Mouse (Mus musculus) CD8-positive naive resting alpha-beta T cell, adult 57 days (primary cell): Measurements from ENCODE around the gene Gm12185. TPM values are rescaled to one million over a fixed set of nuclear protein-coding genes. Genes with fewer than 3 reads are reported as not detected.

ENCODE experiments used
- total RNA-seq: library from RNA; stranded (reverse); gene quantifications from one replicate; pipeline ENCODE4 v1.2.4, GENCODE M21; 2023

Gene Gm12185
- total RNA-seq = 50.9 TPM

GRCm38 (mm10) chr11:48991740-48992520 lies at the start of gene Gm12185:
Gene Gm12185, minus strand, starts transcription at chr11:48992226.

GRCm38 (mm10) chr11:48994018-48994417 lies 2.0 kb upstream of the Gm12185 start, which contains the start of gene Tgtp1:
Gene Tgtp1, minus strand, starts transcription at chr11:48994172.

GRCm38 (mm10) chr11:48979251-48979650 lies 12.8 kb downstream of the Gm12185 start, which contains the start of gene 9930111J21Rik1:
Gene 9930111J21Rik1, minus strand, starts transcription at chr11:48979398.

GRCm38 (mm10) chr11:48978240-48978939 lies 13.6 kb downstream of the Gm12185 start, which contains the start of gene Olfr56:
Gene Olfr56, plus strand, starts transcription at chr11:48978889.

GRCm38 (mm10) chr11:48946090-48946489 lies 45.9 kb downstream of the Gm12185 start, which contains the start of gene Psme2b:
Gene Psme2b, minus strand, starts transcription at chr11:48946190.

GRCm38 (mm10) chr11:48902021-48902420 lies 90.0 kb downstream of the Gm12185 start, which contains the start of gene Gm5431:
Gene Gm5431, minus strand, starts transcription at chr11:48902214.

GRCm38 (mm10) chr11:48871201-48871772 lies 120.7 kb downstream of the Gm12185 start, which contains the start of gene Irgm1:
Gene Irgm1, minus strand, starts transcription at chr11:48871683.

Other genes starting within 250 kb of the Gm12185 start
- gene Rack1, start 191.9 kb downstream of the Gm12185 start, total RNA-seq = 2,261 TPM
- 28.7 TPM for gene Trim41, start 174.9 kb downstream of the Gm12185 start, total RNA-seq
- gene Trim7, start 166.1 kb downstream of the Gm12185 start, total RNA-seq = 15.4 TPM
- gene Gm12184, start 165.6 kb downstream of the Gm12185 start, total RNA-seq = 0.55 TPM
- 49.6 TPM for gene Irgm1, start 120.5 kb downstream of the Gm12185 start, total RNA-seq
- 17.5 TPM for gene Gm5431, start 90.0 kb downstream of the Gm12185 start, total RNA-seq
- 32.2 TPM for gene Psme2b, start 46.0 kb downstream of the Gm12185 start, total RNA-seq
- 1.0 TPM for gene Olfr56, start 13.3 kb downstream of the Gm12185 start, total RNA-seq
- gene 9930111J21Rik1, start 12.8 kb downstream of the Gm12185 start, total RNA-seq = 63.7 TPM
- 115 TPM for gene Tgtp1, start 1.9 kb upstream of the Gm12185 start, total RNA-seq
- 77.4 TPM for gene 9930111J21Rik2, start 59.0 kb upstream of the Gm12185 start, total RNA-seq
- 86.7 TPM for gene Tgtp2, start 72.0 kb upstream of the Gm12185 start, total RNA-seq
- 138 TPM for gene Ifi47, start 84.4 kb upstream of the Gm12185 start, total RNA-seq
- not detected for gene Olfr1396, start 122.6 kb upstream of the Gm12185 start, total RNA-seq
- not detected for gene Olfr1395, start 150.0 kb upstream of the Gm12185 start, total RNA-seq
- not detected for gene Olfr1394, start 162.2 kb upstream of the Gm12185 start, total RNA-seq
- not detected for gene Btnl9, start 194.9 kb upstream of the Gm12185 start, total RNA-seq
- gene Zfp62, start 211.1 kb upstream of the Gm12185 start, total RNA-seq = 85.6 TPM